Mouse (Mus musculus) thymus, postnatal 36 days (tissue): ENCODE measurements at regions not wholly inside any gene's neighbourhood (a gene's known extent, or its start where the extent isn't known, plus 50 kb on each side); places are given as distances from the start of the nearest gene placed in this dataset.

Experiments
- DNase-seq, 2 experiments: peaks; one replicate each; pipeline ENCODE4 v3.0.0; 2022; ENCODE audit warnings: mixed read lengths in 2 of 2

DNA sequence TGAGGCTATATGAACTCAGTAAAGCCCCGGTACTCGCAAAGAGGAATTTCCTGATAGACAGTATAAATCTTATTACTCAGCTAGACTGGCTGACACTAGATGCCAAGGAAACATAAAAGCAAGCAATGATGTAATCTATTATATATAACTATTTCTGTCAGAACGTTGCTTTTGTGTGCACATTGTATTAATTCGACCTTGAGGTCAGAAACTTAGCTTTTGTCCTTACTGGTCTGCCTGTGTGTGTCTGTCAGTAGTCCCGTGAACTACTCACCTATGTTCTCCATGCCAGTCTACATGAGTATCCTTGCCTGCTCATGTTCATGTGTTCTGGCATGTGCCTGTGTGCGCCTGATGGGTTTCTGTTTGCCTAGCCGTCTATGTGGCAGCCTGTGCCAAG is 70.5 kb downstream of the Tmx1 start:
- DNase-seq = no peak

DNA sequence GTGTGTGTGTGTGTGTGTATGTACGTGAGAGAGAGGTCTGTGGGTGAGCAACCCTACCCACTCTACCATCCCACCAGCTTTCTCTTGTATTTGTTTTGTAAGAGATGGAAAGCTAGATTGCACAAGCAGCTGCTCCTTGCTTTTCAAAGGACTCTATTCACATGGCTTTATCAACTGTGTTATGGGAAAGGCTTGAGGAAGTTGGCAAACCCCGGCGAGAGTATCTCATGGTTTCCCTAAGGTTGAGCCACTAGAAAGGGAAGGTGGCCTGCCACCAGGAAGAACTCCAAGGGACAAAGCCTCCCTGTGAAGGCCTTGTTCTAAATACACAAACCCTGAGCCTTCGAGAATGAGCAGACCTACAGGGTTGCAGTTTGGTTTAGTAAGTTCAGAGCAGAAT is 71.8 kb downstream of the Tmx1 start:
- no peak for DNase-seq

DNA sequence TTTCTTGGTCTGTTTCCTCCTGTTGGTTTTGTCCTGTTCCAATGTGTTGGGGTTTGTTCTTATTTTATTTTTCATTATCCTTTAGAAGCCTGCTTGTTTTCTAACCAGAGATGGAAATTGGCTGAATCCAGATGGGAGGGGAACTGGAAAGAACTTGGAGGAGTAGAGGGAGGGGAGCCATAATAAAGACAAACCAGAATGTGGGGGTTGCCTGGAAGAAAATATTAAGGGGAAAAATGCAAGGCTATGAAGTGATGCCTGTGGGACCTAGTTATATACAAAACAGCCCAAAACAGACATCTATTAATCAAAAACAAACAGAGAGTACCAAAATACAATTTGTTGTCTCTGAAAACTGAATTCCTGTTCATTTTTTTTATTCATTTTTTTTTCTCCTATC is 78.8 kb downstream of the Tmx1 start:
- DNase-seq = no peak

DNA sequence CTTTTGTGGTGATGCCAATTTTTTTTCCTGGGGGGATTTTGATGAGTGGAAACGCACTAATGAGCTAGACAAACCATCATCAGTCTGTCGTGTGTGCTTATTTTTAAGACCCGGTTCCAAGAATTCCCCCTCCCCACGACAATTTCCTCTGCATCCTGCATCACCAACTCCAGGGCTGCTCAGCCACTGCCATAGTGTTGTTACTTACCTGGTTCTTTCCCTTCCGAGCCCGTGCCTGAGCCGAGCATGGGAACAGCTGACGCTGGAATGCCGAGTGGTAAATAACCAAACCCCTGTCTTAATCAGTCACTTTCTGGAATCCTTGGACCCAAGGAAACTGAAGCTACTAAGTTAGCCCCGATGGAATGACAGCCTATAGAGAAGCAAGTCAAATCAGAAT is 79.3 kb downstream of the Tmx1 start:
- no peak for DNase-seq

GRCm38 (mm10) chr12:70532843-70533242 is 79.9 kb downstream of the Tmx1 start:
- no peak for DNase-seq

GRCm38 (mm10) chr12:70533375-70533935 is 80.6 kb downstream of the Tmx1 start:
- DNase-seq = no peak

DNA sequence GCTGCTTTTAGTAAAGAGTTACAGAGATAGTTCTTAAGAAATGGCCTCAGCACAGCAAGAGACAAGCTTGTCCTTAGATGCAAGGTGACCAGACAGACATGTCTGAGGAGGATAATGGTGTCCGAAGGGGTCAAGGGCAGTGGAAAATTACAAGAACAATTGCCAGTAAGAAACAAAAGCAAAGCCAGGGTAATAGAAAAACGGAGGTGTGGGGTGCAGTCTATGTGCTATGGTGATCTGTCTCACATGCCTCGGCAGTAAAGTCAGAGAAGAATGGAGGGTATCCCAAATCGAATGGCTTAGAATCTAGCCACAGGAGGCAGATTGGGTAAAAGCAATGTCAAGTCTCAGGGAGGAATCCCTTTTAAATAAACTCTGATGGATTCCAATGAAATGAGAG is 86.2 kb downstream of the Tmx1 start:
- DNase-seq = no peak

DNA sequence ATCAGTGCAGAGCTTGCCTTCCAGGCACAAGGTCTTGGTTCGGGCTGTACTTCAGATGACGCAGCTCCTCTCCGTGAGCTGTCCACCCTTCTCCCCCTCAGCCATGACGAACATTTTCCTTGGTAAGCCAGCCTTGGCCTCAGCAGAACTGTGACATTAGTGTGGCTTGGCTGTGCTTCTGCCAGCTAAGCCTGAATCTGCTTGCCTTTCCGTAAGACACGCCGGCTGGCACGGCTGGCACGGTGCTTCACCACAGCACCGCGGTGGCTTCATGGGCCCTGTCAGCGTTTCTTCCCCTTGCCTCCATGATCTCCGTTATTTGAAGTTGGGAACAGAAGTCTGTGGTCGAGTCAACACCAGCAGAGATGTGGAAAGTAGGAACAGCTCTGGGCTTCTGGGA is 87.0 kb downstream of the Tmx1 start:
- no peak for DNase-seq

DNA sequence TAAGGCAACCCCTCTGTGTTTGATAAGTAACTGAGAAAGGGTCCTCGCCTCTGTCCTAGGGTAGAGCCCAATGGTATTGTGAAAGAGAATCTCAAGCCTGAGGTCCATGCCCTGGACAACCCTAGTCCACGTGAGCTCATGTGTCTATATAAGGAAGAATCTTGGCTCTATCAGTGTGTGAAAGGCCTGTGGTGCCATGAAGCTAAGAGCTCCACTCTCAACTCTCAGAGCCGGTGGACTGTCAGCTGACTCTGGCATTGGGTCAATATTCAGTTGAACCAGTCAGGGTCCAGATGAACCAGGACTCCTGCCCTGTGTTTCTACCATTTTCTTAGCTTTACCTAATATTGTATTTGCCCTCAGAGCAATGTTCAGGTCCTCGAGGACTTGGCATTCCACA is 88.5 kb downstream of the Tmx1 start:
- DNase-seq = no peak

DNA sequence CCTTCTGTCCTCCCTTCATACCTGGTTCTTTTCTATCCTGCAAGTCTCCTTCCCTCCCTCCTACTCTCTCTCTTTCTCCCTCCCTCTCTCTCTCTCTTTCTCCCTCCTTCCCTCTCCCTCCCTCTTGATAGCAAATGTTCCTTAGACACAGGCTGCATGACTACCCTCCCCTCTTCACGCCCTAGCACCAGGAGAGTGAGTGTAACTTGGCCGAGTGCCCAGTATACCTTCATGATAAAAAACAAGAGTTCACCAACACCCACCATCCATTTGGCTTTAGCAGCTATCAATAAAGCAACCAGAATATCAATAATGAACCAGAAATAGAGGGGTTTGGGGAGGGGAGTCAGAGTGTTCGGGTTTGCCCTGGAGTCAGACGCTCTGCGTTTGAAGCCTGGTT is 90.4 kb downstream of the Tmx1 start:
- DNase-seq = no peak

DNA sequence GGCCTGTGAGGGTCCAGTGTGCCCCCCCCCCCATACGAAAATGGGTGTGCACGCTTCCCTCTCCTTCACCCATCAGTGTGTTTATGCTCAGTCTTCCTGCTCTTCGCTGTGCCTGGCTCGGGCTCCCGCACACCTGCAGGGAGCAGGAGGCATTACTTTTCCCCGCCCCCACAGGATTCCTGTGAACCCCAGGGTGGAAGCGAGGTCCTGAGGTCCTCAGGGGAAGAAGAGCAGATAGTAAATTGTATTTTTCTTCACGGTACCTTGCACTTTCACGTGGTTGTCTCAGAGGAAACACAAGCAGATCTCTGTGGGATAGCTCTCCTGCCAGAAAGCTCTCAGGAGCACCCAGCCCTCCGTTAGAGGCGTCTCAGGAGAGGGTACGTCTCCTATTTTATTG is 91.4 kb downstream of the Tmx1 start:
- DNase-seq = no peak

- DNase-seq = no peak
Measured at GRCm38 (mm10) chr12:70544850-70545510, 92.1 kb downstream of the Tmx1 start.

GRCm38 (mm10) chr12:70547199-70547598 is 94.3 kb downstream of the Tmx1 start:
- no peak for DNase-seq

DNA sequence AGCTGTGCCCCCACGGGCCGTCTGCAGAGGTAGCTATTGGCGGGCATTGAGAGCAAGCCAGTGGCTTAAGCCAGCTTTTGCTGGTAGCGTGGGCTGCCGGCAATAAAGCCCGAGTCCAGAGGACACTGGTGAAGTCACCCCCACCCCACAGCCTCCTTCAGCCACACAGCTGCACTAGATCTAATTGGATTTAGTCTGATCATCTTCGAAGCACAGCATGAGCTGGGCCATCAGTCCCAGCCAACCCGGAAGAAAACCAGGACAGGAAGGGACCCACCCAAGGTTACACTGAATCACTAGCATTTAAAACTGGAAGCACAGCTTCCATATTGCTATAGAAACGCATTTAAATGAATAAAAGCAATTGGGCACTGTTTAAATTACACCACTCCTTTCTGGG is 96.4 kb downstream of the Tmx1 start:
- no peak for DNase-seq

GRCm38 (mm10) chr12:70553866-70554265 is 101.0 kb downstream of the Tmx1 start:
- no peak for DNase-seq

GRCm38 (mm10) chr12:70554586-70554985 is 101.7 kb downstream of the Tmx1 start:
- no peak for DNase-seq

- no peak for DNase-seq
Measured at GRCm38 (mm10) chr12:70555723-70556122, 102.8 kb downstream of the Tmx1 start.

GRCm38 (mm10) chr12:70556820-70557219 is 103.9 kb downstream of the Tmx1 start:
- DNase-seq = no peak

DNA sequence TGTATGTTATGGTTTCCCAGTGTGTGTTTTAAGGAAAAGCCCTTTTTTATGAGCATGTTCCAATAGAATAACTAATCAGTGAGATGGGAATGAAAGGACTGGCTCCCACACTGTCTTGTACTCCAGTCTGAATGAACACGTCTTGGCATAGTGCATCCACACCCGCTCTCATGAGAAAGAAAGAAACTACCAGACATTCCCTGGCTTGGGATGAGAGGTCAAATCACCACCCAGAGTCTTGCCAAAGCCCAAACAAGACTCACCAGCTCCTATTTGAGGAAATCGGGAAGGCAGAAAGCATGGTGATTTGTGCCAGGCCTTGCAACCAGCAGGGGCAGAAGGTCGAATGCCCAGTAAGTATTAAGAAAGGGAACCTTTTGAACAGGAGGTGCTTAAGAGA is 110.6 kb downstream of the Tmx1 start:
- no peak for DNase-seq

DNA sequence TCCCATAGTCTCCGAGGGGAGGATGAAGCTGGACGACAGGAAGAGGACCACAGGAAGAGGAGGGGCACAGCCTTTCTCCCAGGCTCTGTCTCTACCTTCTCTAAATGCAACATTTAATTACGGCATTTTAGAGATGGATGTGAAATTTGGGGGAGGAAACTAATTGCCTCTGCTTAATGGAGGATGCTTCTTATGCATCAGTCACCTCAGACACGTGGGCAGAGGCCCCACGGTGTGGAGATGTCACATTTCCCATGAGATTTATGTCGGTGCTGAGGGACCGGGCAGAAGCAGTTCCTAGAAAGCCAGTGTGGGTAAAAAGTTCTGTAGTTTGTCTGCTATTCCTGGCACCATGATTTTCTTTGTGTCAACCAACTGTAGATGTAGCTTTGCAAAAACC is 122.8 kb downstream of the Tmx1 start:
- DNase-seq = no peak

GRCm38 (mm10) chr12:70577769-70578168 is 124.9 kb downstream of the Tmx1 start:
- no peak for DNase-seq

DNA sequence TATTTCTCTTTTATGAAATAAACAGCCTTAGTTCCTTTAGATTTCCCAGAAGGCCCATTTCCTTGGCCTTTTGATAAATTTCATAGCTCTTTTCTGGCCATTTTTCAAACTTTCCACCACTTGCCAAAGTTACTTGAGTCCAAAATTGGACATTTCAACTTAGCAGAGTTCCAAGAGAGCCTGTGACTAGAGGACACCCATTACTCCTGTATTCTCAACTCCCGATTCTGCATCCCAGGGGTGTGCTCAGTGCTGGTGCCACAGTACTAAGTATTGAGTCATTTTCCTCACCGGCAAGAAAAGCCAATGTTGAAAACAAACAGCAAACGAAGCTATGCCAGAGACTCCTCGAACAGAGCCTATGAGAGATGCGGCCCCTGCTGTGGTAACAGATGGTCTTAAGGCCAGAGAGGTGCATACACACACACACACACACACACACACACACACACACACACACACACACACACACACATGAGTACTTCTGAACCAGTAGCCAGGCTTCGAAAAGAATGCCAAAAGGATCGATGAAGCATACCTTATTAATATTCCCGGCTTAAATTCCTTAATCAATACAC is 126.5 kb downstream of the Tmx1 start:
- DNase-seq = no peak

- DNase-seq = no peak
Measured at GRCm38 (mm10) chr12:70586181-70586580, 133.3 kb downstream of the Tmx1 start.

GRCm38 (mm10) chr12:70588234-70588633 is 135.3 kb downstream of the Tmx1 start:
- DNase-seq = no peak

DNA sequence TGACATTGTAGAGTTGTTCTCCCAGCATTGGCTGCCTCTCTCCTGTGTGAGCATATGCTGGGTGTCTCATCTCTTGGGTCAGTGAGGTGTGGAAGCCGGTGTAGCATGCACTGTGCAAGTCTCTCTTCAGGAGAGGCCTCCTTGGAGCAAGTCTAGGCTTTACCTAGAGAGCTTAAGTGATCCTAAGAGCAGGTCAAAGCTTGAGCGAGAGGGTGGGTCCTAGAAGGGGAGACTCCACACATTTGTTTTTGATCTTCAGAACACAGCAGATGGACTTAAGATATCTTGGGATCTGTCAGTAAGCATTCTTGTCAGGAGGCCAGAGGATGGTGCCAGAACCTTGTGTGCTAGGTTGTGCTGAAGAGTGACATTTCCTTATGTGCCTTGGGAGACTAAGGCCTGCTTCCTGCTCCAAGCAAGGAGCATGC is 136.4 kb downstream of the Tmx1 start:
- no peak for DNase-seq
